Mouse (Mus musculus) heart, embryonic 13.5 days (tissue): ENCODE results near the gene Nlrp9b. TPM values are rescaled to one million over a fixed set of nuclear protein-coding genes. Genes with fewer than 3 reads are reported as not detected.
"Not testable (repeated sequence)": the region's sequence is repeated elsewhere in the genome, so short reads cannot be mapped to it uniquely, and the experiment has no call there.

Experiments used
- ATAC-seq: fragments of 200-750 bp; cut with Nextera tagmentation; 2 replicates; pipeline ENCODE4 v1.8.0; 2017; ENCODE audit warnings: moderate TSS enrichment; ENCODE audit not compliant: insufficient number of reproducible peaks, low FRiP score, low TSS enrichment; ENCODE audit errors: extremely low read depth
- H3K27ac ChIP-seq: fragments of 300-500 bp; sonication (generic); replicated peaks from 2 replicates; pipeline ENCODE4 v1.5.1; 2015; ENCODE audit warnings: moderate library complexity, mild to moderate bottlenecking, inconsistent platforms
- H3K27me3 ChIP-seq: fragments of 300-500 bp; sonication (generic); replicated peaks from 2 replicates; pipeline ENCODE4 v1.6.1; 2015; ENCODE audit warnings: mild to moderate bottlenecking, inconsistent platforms
- H3K36me3 ChIP-seq: fragments of 300-500 bp; sonication (generic); 2 replicates; pipeline ENCODE4 v1.6.1; 2015; ENCODE audit warnings: mild to moderate bottlenecking, inconsistent platforms
- H3K4me1 ChIP-seq: fragments of 300-500 bp; sonication (generic); 2 replicates; pipeline ENCODE4 v1.6.1; 2015; ENCODE audit warnings: inconsistent platforms
- H3K4me2 ChIP-seq: fragments of 300-500 bp; sonication (generic); 2 replicates; pipeline ENCODE4 v1.6.1; 2015; ENCODE audit warnings: inconsistent platforms, mild to moderate bottlenecking, moderate library complexity
- H3K4me3 ChIP-seq: fragments of 300-500 bp; sonication (generic); 2 replicates; pipeline ENCODE4 v1.5.1; 2015; ENCODE audit warnings: moderate library complexity, mild to moderate bottlenecking, inconsistent platforms
- H3K9ac ChIP-seq: fragments of 300-500 bp; sonication (generic); 2 replicates; pipeline ENCODE4 v1.6.1; 2015; ENCODE audit warnings: inconsistent platforms, mild to moderate bottlenecking, moderate library complexity
- H3K9me3 ChIP-seq: fragments of 300-500 bp; sonication (generic); 2 replicates; pipeline ENCODE4 v1.6.1; 2016; ENCODE audit warnings: inconsistent platforms
- WGBS: fragments of 180-500 bp; shearing (Covaris S2); methylation state at CpG from one replicate; pipeline ENCODE4 v1.1.7; 2015; ENCODE audit warnings: mixed read lengths; 5-methylcytosine and 5-hydroxymethylcytosine counted together
- polyA plus RNA-seq: library from polyadenylated mRNA; unstranded; fragments of >200 nt; fragmentation: Nextera tagmentation; extraction: Ambion mirVana; gene quantifications from 2 replicates; pipeline ENCODE4 v1.2.1, GENCODE M21; 2015

The Nlrp9b gene
- polyA plus RNA-seq: not detected in 2 replicates

DNA sequence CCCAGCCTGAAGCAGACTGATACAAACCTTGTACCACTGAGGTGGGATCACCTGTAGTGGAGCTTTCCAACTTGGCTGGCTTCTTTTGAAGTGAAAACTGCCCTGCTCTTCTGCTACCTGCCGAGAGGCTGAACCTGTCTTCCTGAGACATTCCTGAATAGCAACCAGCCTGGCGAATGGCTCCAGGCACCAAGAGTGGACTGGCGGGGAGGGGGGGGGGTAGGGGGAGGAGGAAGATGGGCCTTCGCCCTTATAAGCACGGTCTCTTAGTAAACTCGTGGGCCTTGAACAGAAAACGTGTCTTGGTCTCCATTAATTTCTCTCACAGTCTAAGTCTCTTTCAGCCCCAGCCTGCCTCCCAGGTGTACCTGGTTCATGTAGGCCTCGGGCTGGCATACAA lies at the start of gene Nlrp9b:
Gene Nlrp9b (plus strand): TSS at position 301 of the 400 bp plus-strand sequence.
- 67% methylated on average over 8 of the region's 8 CpGs for WGBS
- H3K27ac ChIP-seq, ATAC-seq, H3K27me3 ChIP-seq, H3K4me1 ChIP-seq, H3K4me2 ChIP-seq, H3K4me3 ChIP-seq, H3K9ac ChIP-seq, H3K36me3 ChIP-seq: not testable (repeated sequence)
- peaks cover 14% of the 10 kb centered on the region for H3K9me3 ChIP-seq

DNA sequence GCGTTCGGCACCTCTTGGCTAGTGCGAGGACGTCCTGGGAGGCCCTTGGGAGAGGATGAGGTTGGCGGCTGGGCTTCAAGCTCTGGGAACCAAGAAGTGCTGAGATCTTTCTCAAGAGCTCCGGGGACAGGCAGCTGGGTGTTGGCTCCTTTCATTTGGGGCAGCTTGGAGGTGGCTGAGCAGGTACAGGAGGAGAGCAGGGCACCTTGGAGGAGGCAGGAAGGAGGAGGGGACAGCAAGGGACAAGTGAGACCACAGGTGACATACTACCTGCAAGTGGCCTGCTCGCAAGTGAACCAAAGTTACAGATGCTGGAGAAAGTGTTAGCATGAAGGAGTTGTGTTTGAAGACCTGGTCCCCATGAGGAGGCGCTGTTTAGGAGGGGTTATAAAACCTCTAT lies 46.6 kb upstream of the Nlrp9b start:
- Histone ChIP-seq H3K9me3 (no peaks in the 10 kb centered on the region), H3K36me3 (no peaks in the 10 kb centered on the region), H3K27me3 (peaks cover 4% of the 10 kb centered on the region; the same call in 1 of the 2 replicates), H3K27ac (no peak overlapping the region), H3K4me3 (no peak overlapping the region), H3K4me1 (peaks cover 14% of the 10 kb centered on the region), H3K4me2 (no peak overlapping the region), H3K9ac (no peak overlapping the region)
- 83% methylated on average over 8 of the region's 8 CpGs for WGBS
- ATAC-seq: no peak

DNA sequence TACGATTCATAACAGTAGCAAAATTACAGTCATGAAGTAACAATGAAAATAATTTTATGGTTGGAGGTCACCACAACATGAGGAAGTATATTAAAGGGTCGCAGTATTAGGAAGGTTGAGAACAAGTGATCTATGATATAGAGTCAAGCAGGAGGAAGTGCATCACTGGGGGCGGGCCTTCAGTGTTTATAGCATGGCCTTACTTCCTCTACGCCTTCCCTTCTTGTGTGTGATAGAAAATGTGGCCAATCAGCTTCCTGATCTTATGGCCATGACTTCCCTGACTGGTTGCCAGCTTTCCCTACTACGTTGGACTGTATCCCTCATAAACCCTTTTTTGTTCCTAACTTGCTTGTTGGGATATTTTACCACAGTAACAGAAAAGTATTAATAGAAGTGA lies 46.1 kb upstream of the Nlrp9b start:
- peaks cover 4% of the 10 kb centered on the region; the same call in 1 of the 2 replicates for H3K27me3 ChIP-seq
- no peak overlapping the region for H3K9ac ChIP-seq
- no peak for ATAC-seq
- no peaks in the 10 kb centered on the region for H3K36me3 ChIP-seq
- H3K4me1 ChIP-seq: peaks cover 12% of the 10 kb centered on the region
- H3K9me3 ChIP-seq: no peaks in the 10 kb centered on the region
- H3K4me3 ChIP-seq: no peak overlapping the region
- no peak overlapping the region for H3K4me2 ChIP-seq
- H3K27ac ChIP-seq: no peak overlapping the region
- WGBS: 75% methylated on average over 5 of the region's 5 CpGs

DNA sequence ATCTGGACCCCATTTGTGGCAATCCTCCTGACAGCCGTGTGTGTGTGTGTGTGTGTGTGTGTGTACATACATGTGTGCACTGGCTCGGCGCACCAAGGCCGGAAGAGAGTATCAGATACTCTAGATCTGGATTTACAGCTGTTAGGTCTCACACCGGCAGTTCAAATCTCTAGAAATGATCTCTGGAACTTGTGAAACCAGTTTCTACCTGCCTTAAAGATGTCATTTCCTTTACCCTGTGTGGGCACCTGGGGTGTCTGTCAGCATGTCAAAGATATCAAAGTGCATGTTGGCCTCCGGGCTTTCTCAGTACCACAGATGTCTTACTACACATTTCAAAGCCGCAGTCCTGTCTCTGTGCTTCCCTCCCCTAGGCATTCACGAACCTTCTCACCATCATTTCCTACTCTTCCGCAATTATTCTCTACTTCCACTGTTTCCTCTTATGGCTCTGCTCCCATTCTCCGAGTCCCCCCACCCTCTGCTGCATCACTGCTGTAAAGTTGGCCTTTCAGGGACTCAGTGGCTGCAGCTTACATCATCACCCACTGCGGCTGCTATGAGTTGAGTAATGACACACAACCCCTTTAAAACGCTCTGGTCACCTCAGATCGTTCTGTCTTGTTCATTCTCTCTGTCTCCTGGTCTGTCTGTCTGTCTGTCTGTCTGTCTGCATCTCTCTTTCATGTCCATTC lies 45.3 kb upstream of the Nlrp9b start:
- Histone ChIP-seq H3K4me1 (peaks cover 11% of the 10 kb centered on the region), H3K27ac (no peak overlapping the region), H3K4me2 (no peak overlapping the region), H3K9ac (no peak overlapping the region), H3K4me3 (no peak overlapping the region), H3K9me3 (no peaks in the 10 kb centered on the region), H3K27me3 (peaks cover 4% of the 10 kb centered on the region; the same call in 1 of the 2 replicates), H3K36me3 (no peaks in the 10 kb centered on the region)
- no peak for ATAC-seq
- 73% methylated on average over 13 of the region's 13 CpGs for WGBS

DNA sequence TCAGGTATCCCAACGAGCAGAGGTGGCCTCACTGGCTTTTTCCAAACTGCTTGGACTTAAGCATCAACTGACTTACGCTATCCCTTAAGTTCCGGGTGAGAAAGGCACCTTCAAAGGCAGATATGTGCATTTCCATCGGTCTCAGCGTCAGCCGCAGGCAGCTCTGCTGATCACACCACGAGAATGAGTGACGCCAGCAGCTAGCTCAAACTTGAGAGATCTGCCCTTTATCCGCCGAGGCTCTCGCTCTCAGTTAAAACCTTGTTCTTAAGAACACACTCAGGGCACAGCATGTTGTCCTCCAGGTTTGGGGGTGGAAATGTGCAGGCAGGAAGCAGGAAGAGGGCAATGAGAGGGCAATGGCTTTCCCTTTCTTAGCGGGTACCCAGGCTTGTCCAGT lies 42.3 kb upstream of the Nlrp9b start:
- Histone ChIP-seq H3K9me3 (no peaks in the 10 kb centered on the region), H3K4me2 (no peak overlapping the region), H3K27me3 (peaks cover 4% of the 10 kb centered on the region; the same call in 1 of the 2 replicates), H3K36me3 (no peaks in the 10 kb centered on the region), H3K4me3 (no peak overlapping the region), H3K9ac (no peak overlapping the region), H3K4me1 (peaks cover 8% of the 10 kb centered on the region), H3K27ac (no peak overlapping the region)
- WGBS: 58% methylated on average over 12 of the region's 12 CpGs
- no peak for ATAC-seq

DNA sequence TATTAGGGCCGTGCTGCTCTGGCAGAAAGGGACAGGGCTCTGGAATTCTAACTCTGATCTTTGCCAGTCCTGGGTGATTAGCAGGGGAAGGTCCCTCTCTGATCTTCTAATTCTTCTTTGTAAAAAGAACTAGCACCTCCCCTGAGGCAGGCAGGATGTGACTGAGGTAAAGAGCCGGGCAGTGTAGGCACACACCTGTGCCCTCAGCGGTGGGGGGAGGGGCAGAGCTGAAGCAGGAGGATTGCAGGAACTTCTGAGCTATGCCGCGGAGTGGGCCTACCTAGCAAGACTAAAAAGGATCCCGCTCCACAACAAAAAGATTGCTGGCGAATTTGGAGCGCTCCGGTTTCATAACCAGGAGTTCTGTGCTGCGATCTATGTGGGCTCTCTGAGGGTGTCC lies 41.3 kb upstream of the Nlrp9b start:
- 53% methylated on average over 10 of the region's 10 CpGs for WGBS
- Histone ChIP-seq H3K27ac (no peak overlapping the region), H3K27me3 (peaks cover 4% of the 10 kb centered on the region; the same call in 1 of the 2 replicates), H3K4me2 (peak overlapping the region; percentile 31; the same call in 1 of the 2 replicates), H3K4me1 (peaks cover 8% of the 10 kb centered on the region), H3K9me3 (no peaks in the 10 kb centered on the region), H3K9ac (no peak overlapping the region), H3K4me3 (no peak overlapping the region), H3K36me3 (no peaks in the 10 kb centered on the region)
- no peak for ATAC-seq

DNA sequence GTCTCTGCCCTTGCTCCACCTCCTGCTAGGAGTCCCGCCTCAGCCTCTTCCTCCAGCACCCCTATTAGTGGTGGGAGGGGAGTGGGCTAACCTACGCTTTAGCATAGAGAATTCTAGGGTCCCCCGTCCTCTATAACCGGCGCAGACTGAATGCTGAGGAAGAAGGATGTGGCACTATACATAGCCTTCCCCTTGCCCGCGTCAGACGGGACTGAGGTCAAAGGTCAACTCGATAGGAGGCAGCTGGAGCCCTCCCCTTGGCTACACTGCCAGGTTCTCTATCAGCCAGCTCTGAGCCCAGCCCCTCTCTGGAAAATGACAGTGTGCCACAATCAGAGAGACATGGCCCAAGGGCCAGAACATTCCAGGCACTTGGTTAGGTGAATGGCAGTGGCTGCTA lies 40.7 kb upstream of the Nlrp9b start, which contains the start of gene Igsf23:
Gene Igsf23 (minus strand): TSS at position 168 of the 400 bp plus-strand sequence.
- no peak within 1 kb of the TSS for H3K9ac ChIP-seq
- no peak within 1 kb of the TSS for H3K4me3 ChIP-seq
- no peak within 1 kb of the TSS for H3K27ac ChIP-seq
- no peaks in the 10 kb centered on the region for H3K9me3 ChIP-seq
- H3K4me2 ChIP-seq: peak within 1 kb of the TSS; percentile 31
- H3K27me3 ChIP-seq: peaks cover 4% of the 10 kb centered on the region; the same call in 1 of the 2 replicates
- H3K4me1 ChIP-seq: peaks cover 8% of the 10 kb centered on the region
- ATAC-seq: no peak
- H3K36me3 ChIP-seq: no peaks in the 10 kb centered on the region
- WGBS: 27% methylated on average over 9 of the region's 9 CpGs

DNA sequence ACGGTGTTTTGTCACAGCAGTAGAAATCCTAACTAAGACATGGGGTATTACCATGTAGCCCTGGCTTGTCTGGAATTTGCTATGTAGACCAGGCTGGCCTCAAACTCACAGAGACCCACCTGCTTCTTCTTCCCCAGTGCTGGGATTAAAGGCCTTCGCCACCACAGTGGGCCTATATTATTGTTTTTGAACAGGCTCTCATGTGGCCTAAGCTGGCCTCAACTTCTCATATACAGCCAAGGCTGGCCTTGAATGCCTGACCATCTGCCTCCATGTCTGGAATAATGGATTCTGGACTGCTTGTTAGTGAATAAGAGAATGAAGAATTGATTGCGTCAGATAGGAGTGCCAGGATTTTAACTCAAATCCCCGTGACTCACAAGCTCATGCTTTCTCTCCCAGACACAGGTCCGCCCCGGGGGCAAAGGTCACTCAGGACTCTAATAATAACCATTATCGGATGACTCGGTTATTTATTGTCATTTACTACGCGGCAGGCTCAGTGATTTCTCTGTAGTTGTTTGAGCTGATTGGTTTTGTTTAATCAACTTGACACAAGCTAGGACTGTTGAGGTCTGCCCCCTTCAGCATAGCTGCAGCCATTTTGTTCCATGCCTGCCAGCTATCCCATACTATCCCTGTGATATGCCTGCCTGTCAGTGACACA lies 38.8 kb upstream of the Nlrp9b start:
- Histone ChIP-seq H3K4me1 (peaks cover 8% of the 10 kb centered on the region), H3K4me2 (no peak overlapping the region), H3K36me3 (no peaks in the 10 kb centered on the region), H3K27me3 (peaks cover 4% of the 10 kb centered on the region; the same call in 1 of the 2 replicates), H3K4me3 (no peak overlapping the region), H3K27ac (no peak overlapping the region), H3K9me3 (no peaks in the 10 kb centered on the region), H3K9ac (no peak overlapping the region)
- ATAC-seq: no peak
- 77% methylated on average over 10 of the region's 10 CpGs for WGBS

DNA sequence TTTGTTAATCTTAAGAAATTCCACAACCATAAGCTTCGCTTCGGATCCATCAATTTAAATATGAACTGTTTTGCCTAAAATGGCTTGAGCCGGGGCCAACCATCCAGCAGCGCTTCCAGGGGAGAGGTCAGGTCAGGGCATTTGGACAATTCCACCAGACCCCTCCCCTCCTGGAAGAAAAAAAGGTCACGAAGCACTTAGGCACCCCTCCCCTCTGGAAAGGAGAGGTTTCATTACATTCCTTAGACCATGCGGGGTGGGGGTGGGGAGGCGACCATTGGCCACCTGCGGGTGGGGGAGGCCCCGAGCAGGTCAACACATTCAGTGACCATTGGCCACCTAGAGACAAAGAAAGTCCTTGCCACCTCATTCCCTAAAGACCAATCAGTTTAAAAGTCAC lies 38.2 kb upstream of the Nlrp9b start:
- no peak for ATAC-seq
- H3K4me1 ChIP-seq: peaks cover 8% of the 10 kb centered on the region
- WGBS: 50% methylated on average over 9 of the region's 9 CpGs

DNA sequence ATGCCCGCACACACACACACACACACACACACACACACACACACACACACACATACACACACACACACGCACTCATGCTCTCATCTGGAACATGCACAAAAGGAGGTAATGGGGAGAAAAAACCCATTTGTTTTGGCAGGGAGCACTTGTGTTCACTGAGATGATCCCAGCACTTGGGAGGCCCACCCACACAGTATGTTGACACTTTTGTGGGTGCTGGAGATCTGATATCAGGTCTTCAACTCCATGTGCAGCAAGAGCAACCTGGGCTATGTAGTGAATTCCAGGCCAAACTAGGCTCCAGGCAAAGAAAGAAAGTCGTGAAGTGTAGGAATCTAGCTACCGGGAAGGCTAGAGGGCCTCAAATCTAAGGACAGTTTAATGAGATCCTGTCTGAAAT lies 35.4 kb upstream of the Nlrp9b start:
- H3K4me2 ChIP-seq: no peak overlapping the region
- no peaks in the 10 kb centered on the region for H3K4me1 ChIP-seq
- ATAC-seq: no peak
- H3K9ac ChIP-seq: no peak overlapping the region
- H3K9me3 ChIP-seq: no peaks in the 10 kb centered on the region
- H3K4me3 ChIP-seq: no peak overlapping the region
- WGBS: 58% methylated on average over 4 of the region's 4 CpGs
- no peaks in the 10 kb centered on the region for H3K27me3 ChIP-seq
- no peaks in the 10 kb centered on the region for H3K36me3 ChIP-seq
- no peak overlapping the region for H3K27ac ChIP-seq

More for the DNA sequence above, 38.2 kb upstream of the Nlrp9b start:
- no peak overlapping the region for H3K27ac ChIP-seq
- peaks cover 4% of the 10 kb centered on the region; the same call in 1 of the 2 replicates for H3K27me3 ChIP-seq
- H3K9ac ChIP-seq: no peak overlapping the region
- H3K4me3 ChIP-seq: no peak overlapping the region
- no peaks in the 10 kb centered on the region for H3K9me3 ChIP-seq
- no peak overlapping the region for H3K4me2 ChIP-seq
- H3K36me3 ChIP-seq: no peaks in the 10 kb centered on the region

DNA sequence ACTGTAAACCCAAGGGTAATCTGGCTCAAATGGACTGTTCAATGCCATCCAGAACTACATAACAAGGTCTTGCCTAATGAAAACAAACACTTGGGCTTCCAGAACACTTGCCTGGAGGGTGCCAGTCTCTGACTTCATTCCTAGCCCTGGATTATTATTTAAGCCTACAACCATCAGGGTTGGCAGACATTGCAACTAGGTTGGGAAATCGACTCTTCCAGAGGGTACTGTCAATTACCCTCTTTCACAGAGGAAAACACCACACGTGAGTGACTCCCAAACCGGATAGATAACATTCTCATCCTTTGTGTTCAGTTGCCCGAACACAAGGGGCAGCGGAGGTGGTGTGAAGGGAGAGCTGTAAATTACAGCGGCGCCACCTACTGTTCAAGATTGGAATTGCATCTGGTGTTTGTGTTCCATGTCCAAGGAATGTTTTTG lies 34.9 kb upstream of the Nlrp9b start:
- Histone ChIP-seq H3K4me1 (no peaks in the 10 kb centered on the region), H3K27ac (no peak overlapping the region), H3K9ac (no peak overlapping the region), H3K36me3 (no peaks in the 10 kb centered on the region), H3K4me3 (no peak overlapping the region), H3K4me2 (peak overlapping the region; percentile 27; the same call in 1 of the 2 replicates), H3K27me3 (no peaks in the 10 kb centered on the region), H3K9me3 (no peaks in the 10 kb centered on the region)
- 2% methylated on average over 7 of the region's 7 CpGs for WGBS
- no peak for ATAC-seq
